Mouse (Mus musculus): ENCODE measurements at regions not wholly inside any gene's neighbourhood (a gene's known extent, or its start where the extent isn't known, plus 50 kb on each side); places are given as distances from the start of the nearest gene placed in this dataset.

- DNase-seq (ENCODE audit: low spot score in 2 of 2): no peak
Observed at GRCm38 (mm10) chr4:54430789-54431188, 514.1 kb upstream of the Zfp462 start.

GRCm38 (mm10) chr4:54460596-54460995, 484.3 kb upstream of the Zfp462 start:
- no peak for DNase-seq (ENCODE audit: low spot score in 2 of 2)

- DNase-seq (ENCODE audit: low spot score in 2 of 2): no peak
Observed at GRCm38 (mm10) chr4:54469176-54469575, 475.7 kb upstream of the Zfp462 start.

- DNase-seq (ENCODE audit: low spot score in 2 of 2): peak; percentile 26 to 75
Observed at GRCm38 (mm10) chr4:54470022-54471008, 474.5 kb upstream of the Zfp462 start.

- no peak for DNase-seq (ENCODE audit: low spot score in 2 of 2)
Observed at GRCm38 (mm10) chr4:54471009-54471408, 473.8 kb upstream of the Zfp462 start.

- no peak for DNase-seq (ENCODE audit: low spot score in 2 of 2)
Observed at GRCm38 (mm10) chr4:54481766-54482165, 463.1 kb upstream of the Zfp462 start.

DNA sequence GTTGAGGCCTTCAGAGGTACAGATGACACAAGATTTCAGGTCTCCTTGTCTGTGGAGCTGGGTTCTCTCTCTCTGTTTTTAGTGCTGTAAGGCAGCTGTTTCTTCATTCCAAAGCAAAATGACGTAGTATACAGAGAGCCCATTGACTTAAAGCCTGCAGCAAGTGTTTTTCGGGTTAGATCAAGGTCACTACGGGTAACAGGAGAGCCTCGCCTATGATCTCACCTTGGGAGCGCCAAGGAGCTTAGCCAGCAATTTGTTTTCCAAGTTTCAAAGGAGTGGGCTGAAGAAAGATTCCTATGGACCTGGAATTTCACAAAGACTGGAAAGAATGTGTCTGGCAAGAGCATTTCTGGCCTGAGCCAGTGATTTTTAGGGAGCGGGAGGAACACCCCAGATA, 451.8 kb upstream of the Zfp462 start:
- DNase-seq (ENCODE audit: low spot score in 2 of 2): no peak

DNA sequence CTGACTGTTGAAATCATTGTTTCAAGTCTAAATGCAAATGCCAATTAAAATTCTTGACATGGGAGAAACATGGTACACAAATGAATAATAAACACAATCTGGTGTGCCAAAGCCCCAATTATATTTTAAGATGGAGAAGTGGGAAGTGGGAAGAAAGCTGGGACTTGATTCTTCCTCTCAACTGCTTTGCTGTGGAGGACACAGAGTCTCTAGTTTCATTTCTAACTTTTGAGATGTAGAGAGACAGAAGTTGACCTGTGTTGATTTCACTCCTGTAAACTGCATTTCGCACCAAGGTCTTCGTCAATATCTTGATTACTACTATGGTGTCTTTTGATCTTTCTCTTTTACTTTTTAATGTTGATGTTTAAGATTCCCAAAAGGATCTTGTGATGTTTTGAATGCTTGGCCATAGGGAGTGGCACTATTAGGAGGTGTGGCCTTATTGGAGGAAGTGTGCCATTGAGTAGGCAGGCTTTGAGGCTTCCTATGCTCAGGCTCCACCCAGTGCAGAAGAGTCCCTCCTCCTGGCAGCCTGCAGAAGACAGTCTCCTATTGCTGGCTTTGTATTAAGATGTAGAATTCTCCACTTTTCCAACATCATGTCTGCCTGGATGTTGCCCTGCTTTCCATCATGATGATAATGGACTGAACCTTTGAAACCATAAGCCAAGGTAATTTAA, 447.4 kb upstream of the Zfp462 start:
- no peak for DNase-seq (ENCODE audit: low spot score in 2 of 2)

DNA sequence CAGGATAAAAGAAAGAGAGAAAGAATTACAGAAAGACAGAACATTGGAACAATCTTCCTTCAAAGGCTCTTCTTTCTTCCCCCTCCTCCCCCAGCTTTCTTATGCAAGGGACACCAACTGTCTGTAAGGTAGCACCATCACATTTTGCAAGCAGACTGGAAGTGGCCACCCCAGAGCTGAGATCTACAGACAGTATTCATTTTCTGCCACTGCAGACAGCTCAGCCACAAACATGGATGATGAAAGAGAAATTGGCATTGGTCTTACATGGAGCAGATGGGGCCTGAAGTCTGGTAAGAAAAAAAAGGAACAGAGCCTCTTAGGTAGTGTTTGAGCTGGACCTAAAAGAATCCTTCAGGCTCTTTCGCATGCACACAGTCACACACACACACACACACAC, 428.9 kb upstream of the Zfp462 start:
- no peak for DNase-seq (ENCODE audit: low spot score in 2 of 2)

DNA sequence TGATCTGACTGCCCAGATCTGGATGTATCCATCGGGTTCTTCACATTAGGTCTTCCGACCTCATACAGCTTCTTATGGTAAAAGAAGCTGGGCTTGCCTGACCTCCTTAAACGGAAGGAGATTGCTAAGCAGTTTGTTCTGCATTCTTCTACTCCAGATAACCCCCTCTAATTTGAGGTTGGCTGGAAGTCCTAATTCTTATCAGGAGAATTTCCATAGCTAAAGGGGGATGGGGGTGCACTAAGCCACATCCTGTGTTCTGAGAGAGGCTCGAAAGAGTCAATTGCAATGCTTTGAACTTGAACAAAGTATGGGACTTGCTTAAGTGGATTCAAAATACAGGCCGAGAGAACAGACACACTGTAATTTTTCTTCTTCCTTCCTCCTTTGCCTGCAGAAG, 421.6 kb upstream of the Zfp462 start:
- DNase-seq (ENCODE audit: low spot score in 2 of 2): no peak

- no peak for DNase-seq (ENCODE audit: low spot score in 2 of 2)
Observed at GRCm38 (mm10) chr4:54526003-54526586, 418.8 kb upstream of the Zfp462 start.

GRCm38 (mm10) chr4:54527660-54528059, 417.2 kb upstream of the Zfp462 start:
- no peak for DNase-seq (ENCODE audit: low spot score in 2 of 2)

- DNase-seq (ENCODE audit: low spot score in 2 of 2): no peak
Observed at GRCm38 (mm10) chr4:54531739-54532138, 413.1 kb upstream of the Zfp462 start.

DNA sequence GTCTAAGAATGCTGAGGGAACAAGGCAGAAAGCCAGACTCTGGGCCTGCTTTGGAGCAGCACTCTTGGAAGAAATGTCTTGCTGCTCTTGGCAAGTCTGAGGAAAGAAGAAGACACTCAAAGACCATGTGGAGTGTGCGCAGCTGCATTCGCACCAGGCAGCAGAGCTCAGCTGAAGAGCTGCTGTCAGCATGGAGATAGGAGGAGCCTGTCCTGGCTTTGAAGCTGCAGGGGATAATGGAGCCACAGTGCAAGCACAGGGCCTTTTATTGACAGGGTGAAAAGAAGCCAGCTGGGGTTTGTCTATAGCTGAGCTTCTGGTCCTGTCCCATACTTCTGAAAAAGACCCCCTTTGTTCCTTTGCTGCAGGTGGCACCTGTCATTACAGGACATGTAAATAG, 411.0 kb upstream of the Zfp462 start:
- DNase-seq (ENCODE audit: low spot score in 2 of 2): peak in 1 of 2 experiments; percentile 16

- no peak for DNase-seq (ENCODE audit: low spot score in 2 of 2)
Observed at GRCm38 (mm10) chr4:54552864-54553618, 391.8 kb upstream of the Zfp462 start.

DNA sequence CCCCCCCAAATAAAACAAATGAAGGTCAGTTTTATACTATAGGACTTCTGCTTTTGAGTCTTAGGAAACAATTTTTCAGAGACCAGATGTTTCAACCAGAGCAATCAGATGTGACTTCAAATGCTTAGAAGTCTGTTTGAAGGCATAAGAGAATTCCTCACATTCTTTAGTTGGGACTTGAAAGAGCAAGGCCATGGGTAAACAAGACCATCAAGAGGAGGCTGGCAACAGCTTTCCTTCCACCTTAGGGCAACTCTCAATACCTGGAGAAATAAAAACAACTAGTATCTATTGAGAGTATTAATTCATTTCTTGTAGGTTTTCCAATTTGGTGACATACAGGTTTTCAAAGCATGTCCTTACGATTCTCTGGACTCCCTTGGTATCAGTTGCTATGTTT, 381.8 kb upstream of the Zfp462 start:
- DNase-seq (ENCODE audit: low spot score in 2 of 2): no peak

DNA sequence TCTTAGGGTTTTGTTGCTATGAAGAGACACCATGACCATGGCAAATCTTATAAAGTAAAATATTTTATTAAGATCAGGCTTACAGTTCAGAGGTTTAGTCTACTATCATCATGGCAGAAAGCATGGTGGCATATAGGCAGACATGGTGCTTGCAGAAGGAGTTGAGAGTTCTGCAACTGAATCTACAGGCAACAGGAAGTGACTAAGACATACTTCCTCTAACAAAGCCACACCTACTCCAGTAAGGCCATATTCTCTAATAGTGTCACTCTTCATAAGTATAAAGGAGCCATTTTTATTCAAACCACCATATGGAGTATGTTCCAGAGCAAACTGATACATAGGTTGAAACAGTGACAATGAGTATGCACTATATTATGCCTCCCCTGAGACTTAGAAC, 371.7 kb upstream of the Zfp462 start:
- no peak for DNase-seq (ENCODE audit: low spot score in 2 of 2)

GRCm38 (mm10) chr4:54587197-54587596, 357.7 kb upstream of the Zfp462 start:
- peak; percentile 20 to 54 for DNase-seq (ENCODE audit: low spot score in 2 of 2)

DNA sequence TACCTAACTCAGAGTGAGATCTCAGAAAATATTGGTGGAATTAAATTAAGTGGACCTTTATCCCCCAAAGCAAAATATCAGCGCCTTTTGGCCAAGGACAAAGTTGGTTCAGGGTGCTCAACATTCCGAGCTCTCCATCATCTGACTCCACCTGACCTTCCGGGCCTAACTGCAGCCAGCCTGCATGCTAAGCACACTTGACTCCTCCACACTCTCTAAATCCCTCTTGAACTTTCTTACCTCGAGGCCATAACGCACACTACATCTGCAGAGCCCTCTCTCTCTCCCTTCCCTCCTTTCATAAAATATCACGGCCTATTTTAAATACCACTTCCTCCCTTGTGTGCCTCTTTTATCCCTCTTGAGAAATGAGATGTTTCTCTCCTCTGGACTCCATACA, 356.1 kb upstream of the Zfp462 start:
- no peak for DNase-seq (ENCODE audit: low spot score in 2 of 2)

GRCm38 (mm10) chr4:54601671-54602512, 343.0 kb upstream of the Zfp462 start:
- peak in 1 of 2 experiments; percentile 45 for DNase-seq (ENCODE audit: low spot score in 2 of 2)

All from cerebellum, postnatal 4 days (tissue).